Mouse (Mus musculus): ENCODE results near the gene Bpifc. TPM values are rescaled to one million over a fixed set of nuclear protein-coding genes. Genes with fewer than 3 reads are reported as not detected.

Gene Bpifc
- polyA plus RNA-seq (2015; fragmentation: Nextera tagmentation; extraction: Ambion mirVana): 0.97 TPM in 1 of 2 replicates, not detected in the other

GRCm38 (mm10) chr10:86011781-86012180 is at the start of gene Bpifc:
TSS of gene Bpifc (minus strand) at chr10:86011895.

GRCm38 (mm10) chr10:86021749-86022473 is 10.2 kb upstream of the Bpifc start, which contains the start of gene Fbxo7:
TSS of gene Fbxo7 (plus strand) at chr10:86021972.

DNA sequence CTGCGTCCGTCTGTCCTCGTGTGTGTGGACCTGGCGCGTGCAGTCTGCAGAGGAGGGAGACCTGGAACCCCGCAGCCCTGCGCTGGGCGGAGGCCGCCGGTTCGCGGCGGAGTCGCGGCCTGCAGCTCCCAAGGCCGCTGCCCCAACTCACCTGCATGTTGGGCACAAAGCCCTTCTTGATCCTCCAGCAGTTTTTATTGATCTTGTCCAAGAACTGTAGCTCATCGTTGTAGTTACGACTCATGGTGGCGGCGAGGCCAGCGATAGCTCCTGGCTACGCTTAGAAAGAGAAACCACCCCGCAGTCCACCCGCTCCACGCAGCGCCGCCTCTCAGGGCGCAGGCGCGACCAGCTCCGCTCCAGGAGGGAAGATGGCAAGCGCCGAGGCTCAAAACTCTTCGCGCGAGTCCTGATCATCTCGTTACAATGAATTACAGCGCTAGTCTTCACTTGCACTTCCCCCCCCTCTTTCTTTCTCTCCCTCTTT is 54.2 kb downstream of the Bpifc start, which contains the start of gene Rtcb:
Gene Rtcb (minus strand): TSS at position 360 of the 487 bp plus-strand sequence.

DNA sequence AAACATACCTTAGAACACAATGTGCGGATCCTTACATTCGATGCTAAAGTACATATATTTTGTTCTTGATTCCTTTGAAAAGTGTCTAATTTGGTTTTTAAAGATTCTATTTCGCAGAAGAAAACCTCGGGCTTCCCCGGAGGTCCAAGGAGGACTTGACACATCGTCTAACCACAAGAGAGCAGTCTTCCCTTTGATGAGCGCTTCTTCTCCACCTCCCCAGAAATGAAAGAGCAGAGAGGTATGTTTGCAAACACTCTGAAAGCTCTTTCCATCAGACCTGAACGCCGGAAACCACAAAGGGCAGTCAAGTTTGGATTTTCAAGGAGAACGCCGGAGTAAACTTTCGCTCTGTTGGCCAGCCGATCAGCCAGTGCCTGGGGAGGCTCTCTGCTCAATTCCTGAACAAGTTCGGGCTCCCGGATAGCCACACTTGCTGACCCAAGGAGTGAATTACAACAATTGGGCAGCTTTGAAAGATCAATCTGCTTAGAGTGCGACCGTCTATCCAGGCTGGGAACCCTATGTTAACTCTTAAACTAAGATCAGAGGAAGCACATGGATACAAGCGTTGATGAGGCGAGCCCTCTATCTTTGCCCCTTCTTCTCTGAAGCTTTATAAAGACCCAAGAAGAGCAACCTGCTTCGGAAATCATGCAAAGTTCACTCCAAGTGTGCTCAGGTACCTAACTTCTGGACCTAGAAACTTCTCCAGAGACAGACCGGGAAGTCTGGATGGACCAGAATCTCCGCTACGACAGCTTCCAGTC is 83.8 kb downstream of the Bpifc start, which contains the start of gene Ascl4:
Gene Ascl4 (plus strand): TSS at position 6 of the 770 bp plus-strand sequence.

GRCm38 (mm10) chr10:85916498-85917309 is 95.0 kb downstream of the Bpifc start, which contains the start of gene Prdm4:
TSS of gene Prdm4 (minus strand) at chr10:85917142.

Other genes starting within 250 kb of the Bpifc start
- gene Pwp1, start 182.4 kb downstream of the Bpifc start, polyA plus RNA-seq (2015; fragmentation: Nextera tagmentation; extraction: Ambion mirVana): 29.1 and 30.8 TPM in 2 replicates
- gene Prdm4, start 94.8 kb downstream of the Bpifc start, polyA plus RNA-seq (2015; fragmentation: Nextera tagmentation; extraction: Ambion mirVana): 5.4 and 5.5 TPM in 2 replicates
- 0.18 TPM in 1 of 2 replicates, not detected in the other for gene Ascl4, start 84.2 kb downstream of the Bpifc start, polyA plus RNA-seq (2015; fragmentation: Nextera tagmentation; extraction: Ambion mirVana)
- 69.7 and 76.3 TPM in 2 replicates for gene Rtcb, start 54.1 kb downstream of the Bpifc start, polyA plus RNA-seq (2015; fragmentation: Nextera tagmentation; extraction: Ambion mirVana)
- 10.9 and 11.6 TPM in 2 replicates for gene Fbxo7, start 10.1 kb upstream of the Bpifc start, polyA plus RNA-seq (2015; fragmentation: Nextera tagmentation; extraction: Ambion mirVana)